Mouse (Mus musculus): ENCODE results near the gene Zfp420. TPM values are rescaled to one million over a fixed set of nuclear protein-coding genes. Genes with fewer than 3 reads are reported as not detected.

The Zfp420 gene
- total RNA-seq, 2 experiments from 2014 or later = 12.8 to 13.7 TPM

DNA sequence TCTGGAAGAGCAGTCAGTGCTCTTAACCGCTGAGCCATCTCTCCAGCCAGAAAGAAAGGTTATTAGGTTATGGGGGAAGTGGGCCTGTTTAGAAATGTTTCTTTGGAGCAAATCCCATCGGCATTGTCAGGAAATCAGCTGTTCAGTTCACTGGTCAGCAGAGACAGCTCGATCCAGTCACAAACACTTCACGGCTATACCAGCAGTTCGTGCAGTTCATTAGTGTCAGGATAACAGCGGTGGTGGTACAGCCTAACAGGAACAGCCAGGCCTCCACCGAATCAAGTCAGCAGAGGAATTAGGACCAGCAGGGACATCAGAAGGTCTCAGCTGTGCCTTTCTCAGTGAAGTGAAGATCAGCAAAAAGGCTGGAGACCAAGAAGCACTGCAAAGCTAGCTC is 21.1 kb downstream of the Zfp420 start:
- DNase-seq (ENCODE audit: low spot score in 2 of 2) = no peak
- intact Hi-C loops (cut with DNase I) = no loop called here

DNA sequence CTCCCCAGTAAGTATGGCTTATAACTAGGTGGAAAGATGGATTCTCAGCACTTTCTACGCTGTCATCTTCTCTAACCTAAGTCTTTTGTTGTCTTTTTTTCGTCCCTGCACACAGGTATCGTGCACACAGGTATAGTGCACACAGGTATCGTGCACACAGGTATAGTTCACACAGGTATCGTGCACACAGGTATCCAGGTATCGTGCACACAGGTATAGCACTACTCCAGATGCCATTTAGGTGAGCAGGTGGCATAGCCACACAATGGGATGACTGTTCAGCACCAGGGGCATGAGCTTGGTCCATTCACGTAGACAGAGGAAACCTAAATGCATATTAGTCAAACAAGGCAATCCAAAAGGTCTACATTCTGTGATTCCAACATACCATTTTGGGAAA is 30.7 kb downstream of the Zfp420 start:
- intact Hi-C loops (cut with DNase I) = no loop called here

DNA sequence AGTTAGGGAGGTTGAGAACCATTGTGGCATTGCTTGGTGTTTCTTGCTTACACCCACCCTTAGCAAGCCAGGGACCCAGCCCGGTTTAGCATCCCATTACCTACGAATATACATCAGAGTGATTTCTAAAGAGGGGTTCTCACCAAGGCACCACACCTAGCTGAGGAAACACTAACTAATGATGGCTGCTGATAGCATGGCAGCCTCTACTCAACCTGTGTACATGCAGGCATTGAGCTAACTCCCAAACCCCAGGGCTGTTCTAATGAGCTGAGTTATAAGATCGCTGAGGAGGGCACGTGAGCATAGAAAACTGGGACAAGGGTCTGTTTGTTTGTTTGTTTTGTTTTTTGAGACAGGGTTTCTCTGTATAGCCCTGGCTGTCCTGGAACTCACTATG is 33.0 kb downstream of the Zfp420 start:
- intact Hi-C loops (cut with DNase I) = no loop called here
- no peak for DNase-seq (ENCODE audit: low spot score in 2 of 2)

More for the DNA sequence above, 30.7 kb downstream of the Zfp420 start:
- DNase-seq (ENCODE audit: low spot score in 2 of 2) = no peak

DNA sequence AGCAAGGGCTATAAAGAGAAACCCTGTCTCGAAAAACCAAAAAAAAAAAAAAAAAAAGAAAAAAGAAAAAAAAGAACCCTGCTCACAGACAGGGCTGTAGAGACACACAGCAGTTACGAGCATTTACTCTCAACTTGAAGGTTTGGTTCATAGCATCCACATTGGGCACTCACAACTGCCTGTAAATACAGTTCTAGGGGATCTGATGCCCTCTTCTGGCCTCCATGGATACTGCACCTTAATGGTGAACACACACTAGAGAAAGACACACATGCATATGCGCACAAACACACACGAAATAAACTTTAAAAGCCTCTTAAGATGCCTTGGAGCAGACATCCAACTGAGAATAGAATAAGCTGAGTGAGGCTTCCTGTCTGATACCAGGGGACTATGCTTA is 38.6 kb downstream of the Zfp420 start:
- no peak for DNase-seq (ENCODE audit: low spot score in 2 of 2)
- intact Hi-C loops (cut with DNase I) = loop anchor here (5.0 kb wide), 1 partner anchor 36 kb away; no protein-coding TSS in a partner anchor

DNA sequence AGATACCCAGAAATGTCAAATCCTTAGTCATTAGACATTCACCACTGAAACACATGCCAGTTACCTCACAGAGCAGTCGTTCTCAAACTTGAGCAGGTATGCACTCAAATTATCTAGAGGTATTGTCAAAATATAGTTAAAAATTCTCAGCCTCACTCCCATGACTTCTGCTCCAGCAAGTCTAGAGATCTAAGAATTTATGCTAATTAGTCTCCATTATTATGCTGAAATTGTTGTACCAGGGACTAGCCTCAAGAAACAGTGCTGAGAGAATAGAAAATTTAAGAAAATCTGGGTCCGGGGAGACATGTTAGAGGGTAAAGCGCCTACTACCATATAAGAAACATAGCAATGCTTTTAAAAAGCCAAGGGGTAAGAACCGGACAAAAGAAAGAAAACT is 44.3 kb downstream of the Zfp420 start:
- no peak for DNase-seq (ENCODE audit: low spot score in 2 of 2)
- intact Hi-C loops (cut with DNase I) = loop anchor here (10.0 kb wide), 1 partner anchor 89 kb away; the partner anchor contains the start of gene Zfp790

DNA sequence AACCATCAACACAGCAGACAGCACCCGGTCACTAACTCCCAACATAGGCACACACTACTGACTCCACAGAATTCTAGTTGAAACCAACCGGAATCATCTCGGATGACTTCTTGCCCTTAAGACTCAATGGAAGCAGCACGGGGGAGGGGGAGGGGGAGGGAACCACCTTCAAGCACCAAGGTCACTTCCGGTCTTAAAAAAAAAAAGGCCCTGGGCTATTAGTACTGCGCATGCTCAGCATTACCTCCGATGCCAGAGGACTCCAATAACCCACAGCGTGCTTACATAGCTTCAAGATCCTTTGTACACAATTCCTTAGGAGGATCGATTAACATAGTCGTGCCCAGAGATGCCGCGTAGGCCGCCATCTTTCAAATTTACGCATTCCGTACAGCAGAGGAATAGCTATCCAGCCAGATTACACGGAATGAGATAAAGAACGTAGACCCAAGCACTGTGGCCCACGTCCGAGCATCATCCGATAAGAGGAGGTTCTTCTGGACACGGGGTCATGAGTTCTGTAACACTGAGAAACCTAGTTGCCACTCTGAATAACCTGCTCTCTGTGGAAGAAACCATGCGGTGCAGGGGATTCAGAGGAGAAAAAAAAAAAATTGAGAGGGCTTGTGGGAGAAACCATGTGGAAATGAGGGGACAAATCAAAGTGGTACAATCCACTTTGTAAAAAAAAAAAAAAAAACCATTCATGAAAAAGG is 46.3 kb downstream of the Zfp420 start, which contains the start of gene Zfp27:
TSS of gene Zfp27 (minus strand) at position 607 of the 716 bp plus-strand sequence.
- DNase-seq (ENCODE audit: low spot score in 2 of 2) = peak; percentile 70 to 77
- intact Hi-C loops (cut with DNase I) = loop anchor here (10.0 kb wide), 1 partner anchor 91 kb away; the partner anchor contains the start of gene Zfp790

DNA sequence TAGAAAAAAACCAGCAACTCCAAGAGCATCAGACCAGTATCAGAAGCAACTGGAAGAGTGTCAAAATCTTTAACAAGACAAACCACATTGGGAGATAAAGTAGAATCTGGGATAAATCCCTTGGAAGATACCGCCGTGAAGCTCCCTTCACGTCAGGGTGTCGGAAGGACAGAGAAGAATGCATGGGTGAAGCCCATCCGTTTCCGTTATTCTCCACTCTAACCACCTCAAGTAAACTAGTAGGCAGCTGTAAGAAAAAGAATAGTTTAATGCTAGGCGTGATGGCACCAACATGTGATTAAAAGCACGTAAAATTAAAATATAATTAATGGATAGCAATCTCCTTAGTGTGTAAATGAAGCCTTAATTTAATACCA is 46.9 kb downstream of the Zfp420 start:
- intact Hi-C loops (cut with DNase I) = loop anchor here (10.0 kb wide), 1 partner anchor 92 kb away; the partner anchor contains the start of gene Zfp790
- DNase-seq (ENCODE audit: low spot score in 2 of 2) = no peak

DNA sequence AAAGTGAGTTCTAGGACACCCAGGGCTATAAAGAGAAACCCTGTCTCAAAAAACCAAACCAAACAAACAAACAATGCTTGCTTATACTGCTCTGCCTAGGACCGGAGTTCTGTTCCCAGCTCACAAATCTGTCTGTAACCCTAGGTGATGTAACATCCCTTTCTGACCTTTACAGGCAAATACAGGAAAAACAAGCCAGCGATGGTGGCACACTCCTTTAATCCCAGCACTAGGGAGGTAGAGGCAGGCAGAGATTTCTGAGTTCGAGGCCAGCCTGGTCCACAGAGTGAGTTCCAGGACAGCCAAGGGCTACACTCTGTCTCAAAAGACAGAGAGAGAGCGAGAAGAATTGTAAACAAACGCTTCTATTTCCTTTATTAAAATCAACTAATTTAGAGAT is 47.4 kb downstream of the Zfp420 start:
- intact Hi-C loops (cut with DNase I) = loop anchor here (10.0 kb wide), 1 partner anchor 92 kb away; the partner anchor contains the start of gene Zfp790

DNA sequence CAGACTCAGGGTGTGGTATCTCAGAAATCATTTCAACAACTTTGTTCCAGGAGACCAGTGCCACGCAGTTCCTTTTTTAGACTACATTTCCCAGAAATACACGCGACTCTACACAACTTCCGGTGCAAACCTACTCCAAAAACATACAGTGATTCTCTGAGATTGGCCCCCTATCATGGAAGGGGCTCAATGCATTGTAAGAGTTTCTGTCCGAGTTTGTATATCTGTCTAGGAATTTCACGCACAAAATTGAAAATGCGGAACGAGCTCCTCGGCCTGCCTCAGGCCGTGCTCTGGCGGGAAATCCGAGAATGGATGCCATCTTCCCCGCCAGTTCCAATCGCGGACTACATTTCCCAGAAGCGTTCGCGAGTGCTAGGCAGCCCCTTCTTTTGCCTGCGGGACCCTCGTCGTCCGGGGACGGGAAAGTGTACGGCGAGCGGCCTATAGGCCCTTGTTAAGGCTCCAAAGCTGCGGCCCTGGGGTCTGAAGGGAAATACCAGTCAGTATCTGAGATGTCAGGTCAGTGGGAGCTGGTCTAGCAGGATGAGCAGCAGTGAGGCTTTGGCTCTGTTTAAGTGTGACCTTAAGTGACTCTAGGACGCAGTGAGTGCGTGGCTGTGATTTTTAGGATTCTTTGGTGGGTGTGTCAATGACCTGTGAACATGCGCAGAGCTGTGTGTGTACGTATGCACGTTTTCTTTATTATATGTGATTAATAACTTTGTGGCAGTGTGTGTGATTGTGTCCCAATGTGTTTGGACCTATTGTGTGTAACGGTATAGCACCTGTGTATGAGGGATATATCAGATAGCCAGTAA is 48.6 kb downstream of the Zfp420 start, which contains the start of gene Zfp383:
TSS of gene Zfp383 (plus strand) at position 94 of the 821 bp plus-strand sequence.
- intact Hi-C loops (cut with DNase I) = loop anchor here (10.0 kb wide), 1 partner anchor 94 kb away; the partner anchor contains the start of gene Zfp790
- DNase-seq (ENCODE audit: low spot score in 2 of 2) = peak; percentile 56 to 78

More for the DNA sequence above, 47.4 kb downstream of the Zfp420 start:
- no peak for DNase-seq (ENCODE audit: low spot score in 2 of 2)

DNA sequence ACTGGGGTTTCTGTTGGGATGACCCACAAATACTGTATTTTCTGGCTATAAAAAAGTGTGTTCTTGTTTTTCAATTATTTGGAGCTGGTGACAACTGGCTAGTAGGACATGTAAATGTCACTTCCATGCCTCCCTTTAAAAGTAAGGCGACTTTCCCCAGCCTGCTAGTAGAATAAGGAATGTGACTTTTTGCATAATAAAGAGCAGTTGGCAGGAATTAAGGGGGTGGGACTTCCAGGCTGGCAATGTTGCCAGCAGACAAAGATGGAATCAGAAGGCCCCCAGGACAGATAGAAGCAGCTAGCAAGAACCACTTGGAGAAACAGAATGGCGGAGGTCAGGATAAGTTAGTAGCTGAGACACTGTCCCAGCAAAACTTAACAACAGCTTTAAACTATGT is 50.5 kb downstream of the Zfp420 start:
- intact Hi-C loops (cut with DNase I) = no loop called here
- DNase-seq (ENCODE audit: low spot score in 2 of 2) = no peak

DNA sequence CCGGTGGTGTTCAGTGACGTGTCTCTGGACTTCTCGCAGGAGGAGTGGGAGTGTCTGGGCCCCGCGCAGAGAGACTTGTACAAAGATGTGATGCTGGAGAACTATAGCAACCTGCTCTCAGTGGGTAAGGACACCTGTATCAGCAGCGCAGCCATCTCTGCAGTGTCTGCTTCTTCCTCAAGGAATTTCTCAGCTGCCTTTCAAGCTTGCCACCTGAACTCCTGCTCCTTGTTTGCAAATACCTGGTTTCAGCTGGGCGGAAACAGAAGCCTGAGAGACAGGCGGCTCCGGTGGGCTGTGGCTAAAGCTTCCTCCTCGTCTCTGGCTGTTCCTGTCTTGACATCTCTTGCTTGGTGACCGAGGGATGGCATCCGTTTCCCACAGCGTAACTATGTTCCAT is 52.4 kb downstream of the Zfp420 start:
- intact Hi-C loops (cut with DNase I) = no loop called here
- DNase-seq (ENCODE audit: low spot score in 2 of 2) = no peak

DNA sequence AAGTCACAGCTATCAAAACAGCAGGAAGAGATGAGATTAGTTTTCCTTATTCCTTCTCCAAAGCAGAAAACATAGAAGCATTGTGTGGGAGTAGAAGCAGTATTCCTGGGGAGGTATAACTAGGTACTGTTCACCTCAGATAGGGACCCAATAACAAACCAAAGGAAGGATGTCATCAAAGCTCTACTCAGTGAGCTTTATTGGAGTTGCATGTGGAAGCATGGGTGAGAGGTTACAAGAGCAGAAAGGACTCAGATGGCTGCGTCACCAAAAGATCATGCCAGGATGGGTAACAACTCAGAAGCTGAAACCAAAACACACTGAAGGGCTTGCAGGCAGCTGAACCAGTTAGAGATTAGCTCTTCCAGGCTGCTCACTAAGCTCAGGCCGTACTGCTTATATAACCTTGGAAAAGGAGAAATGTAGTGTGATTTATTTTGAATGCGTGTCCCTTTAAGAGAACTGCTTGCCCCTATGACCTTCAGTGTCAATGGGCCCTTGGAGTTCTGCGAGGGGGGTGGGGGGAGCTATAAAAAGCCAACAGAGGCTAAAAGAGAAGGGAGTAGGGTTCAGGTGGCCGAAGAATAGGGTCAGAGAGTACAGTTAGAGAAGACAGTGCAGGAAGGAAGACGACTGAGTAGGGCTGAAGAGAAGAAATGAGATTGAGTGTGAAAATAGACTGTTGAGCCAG is 57.7 kb downstream of the Zfp420 start:
- intact Hi-C loops (cut with DNase I) = no loop called here
- no peak for DNase-seq (ENCODE audit: low spot score in 2 of 2)

DNA sequence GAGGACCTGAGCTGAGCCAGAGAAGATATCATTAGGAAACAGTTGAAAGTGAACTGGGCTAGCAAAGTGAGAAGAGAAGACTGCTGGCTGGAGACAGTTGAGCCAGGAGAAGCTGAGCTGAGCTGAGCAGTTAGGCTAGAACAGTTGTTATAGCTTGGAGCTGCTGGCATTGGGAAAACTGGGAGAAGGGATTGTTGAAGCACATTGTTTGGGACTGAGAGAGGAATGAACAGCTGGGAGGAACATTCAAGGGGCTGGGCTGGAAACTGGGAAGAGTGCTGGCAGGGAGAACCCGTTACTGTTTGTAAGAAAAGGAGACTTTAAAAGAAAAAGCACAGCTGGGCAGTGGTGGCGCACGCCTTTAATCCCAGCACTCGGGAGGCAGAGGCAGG is 58.3 kb downstream of the Zfp420 start:
- DNase-seq (ENCODE audit: low spot score in 2 of 2) = no peak
- intact Hi-C loops (cut with DNase I) = no loop called here

DNA sequence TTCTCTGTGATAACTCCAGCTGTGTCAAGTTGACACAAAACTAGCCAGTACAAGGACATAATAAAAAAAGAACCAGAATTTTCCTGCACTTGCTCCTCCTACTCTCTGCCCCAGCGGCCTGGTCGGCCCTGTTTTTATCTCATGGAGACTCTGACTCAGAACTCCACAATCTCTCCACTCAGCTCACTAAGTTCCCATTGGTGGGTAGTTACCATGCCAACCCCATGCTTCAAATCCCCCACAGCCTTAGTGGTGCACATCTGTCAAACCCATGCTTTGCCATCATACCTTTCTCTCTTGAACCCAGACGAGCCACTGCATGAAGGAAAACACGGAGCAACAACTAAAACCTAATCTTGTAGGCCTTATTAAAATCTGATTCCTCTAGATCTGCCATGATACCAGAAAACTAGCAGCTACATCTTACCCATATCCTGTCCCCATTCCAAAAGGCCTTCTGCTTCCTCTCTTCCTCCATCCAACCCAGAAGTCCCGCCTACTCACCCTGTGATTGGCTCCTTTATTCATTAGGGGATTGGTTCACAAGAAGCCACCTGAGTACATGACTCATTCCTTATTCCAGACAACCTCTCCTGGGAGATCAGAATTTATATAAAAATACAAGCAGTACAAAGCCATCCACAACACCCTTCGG is 61.8 kb downstream of the Zfp420 start:
- peak in 1 of 2 experiments; percentile 20 for DNase-seq (ENCODE audit: low spot score in 2 of 2)
- intact Hi-C loops (cut with DNase I) = no loop called here

DNA sequence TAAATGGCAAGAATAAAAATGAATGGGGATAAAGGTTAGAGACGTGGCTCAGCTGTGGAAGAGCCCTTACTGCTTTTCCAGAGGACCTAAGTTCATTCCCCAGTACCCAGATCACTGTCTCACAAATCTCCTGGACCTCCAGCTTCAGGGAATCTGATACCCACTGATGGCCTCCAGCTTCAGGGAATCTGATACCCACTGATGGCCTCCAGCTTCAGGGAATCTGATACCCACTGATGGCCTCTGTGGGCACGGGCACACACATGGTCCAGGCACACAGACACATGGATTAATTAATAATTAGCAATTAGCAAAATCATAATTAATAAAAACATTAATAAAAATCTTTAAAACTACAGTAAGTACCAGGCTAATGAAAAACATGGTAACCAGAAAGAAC is 63.0 kb downstream of the Zfp420 start:
- no peak for DNase-seq (ENCODE audit: low spot score in 2 of 2)
- intact Hi-C loops (cut with DNase I) = no loop called here
